Mouse (Mus musculus): ENCODE measurements around the gene Sv2a. TPM values are rescaled to one million over a fixed set of nuclear protein-coding genes. Genes with fewer than 3 reads are reported as not detected.
A peak's percentile ranks its signal among the peaks of the same experiment; 100 is the strongest.

Sv2a gene
- total RNA-seq (2014; fragmentation: Nextera tagmentation), result 0.39 and 1.7 TPM in 2 replicates
- 0.21 and 1.7 TPM in 2 replicates for total RNA-seq (2017)

GRCm38 (mm10) chr3:96180727-96181477 is at the start of gene Sv2a:
Gene Sv2a, plus strand, starts transcription at chr3:96181151.
- peak; percentile 73 for ATAC-seq (replicated peaks; ENCODE audit: poor library complexity, severe bottlenecking)

- no peak for ATAC-seq (replicated peaks; ENCODE audit: poor library complexity, severe bottlenecking)
Measured at GRCm38 (mm10) chr3:96132478-96132877, 48.5 kb upstream of the Sv2a start.

- no peak for ATAC-seq (replicated peaks; ENCODE audit: poor library complexity, severe bottlenecking)
Measured at GRCm38 (mm10) chr3:96133327-96133905, 47.5 kb upstream of the Sv2a start.

GRCm38 (mm10) chr3:96135011-96135410 is 45.9 kb upstream of the Sv2a start:
- ATAC-seq (replicated peaks; ENCODE audit: poor library complexity, severe bottlenecking), result no peak

GRCm38 (mm10) chr3:96147950-96148349 is 33.0 kb upstream of the Sv2a start:
- ATAC-seq (replicated peaks; ENCODE audit: poor library complexity, severe bottlenecking), result peak; percentile 80

GRCm38 (mm10) chr3:96151836-96152235 is 29.1 kb upstream of the Sv2a start:
- ATAC-seq (replicated peaks; ENCODE audit: poor library complexity, severe bottlenecking), result no peak

- no peak for ATAC-seq (replicated peaks; ENCODE audit: poor library complexity, severe bottlenecking)
Measured at GRCm38 (mm10) chr3:96152611-96153010, 28.3 kb upstream of the Sv2a start.

- no peak for ATAC-seq (replicated peaks; ENCODE audit: poor library complexity, severe bottlenecking)
Measured at GRCm38 (mm10) chr3:96155501-96155900, 25.4 kb upstream of the Sv2a start.

- ATAC-seq (replicated peaks; ENCODE audit: poor library complexity, severe bottlenecking), result no peak
Measured at GRCm38 (mm10) chr3:96159820-96160219, 21.1 kb upstream of the Sv2a start.

- peak; percentile 68 for ATAC-seq (replicated peaks; ENCODE audit: poor library complexity, severe bottlenecking)
Measured at GRCm38 (mm10) chr3:96160222-96160802, 20.6 kb upstream of the Sv2a start.

GRCm38 (mm10) chr3:96160803-96161516 is 20.0 kb upstream of the Sv2a start:
- no peak for ATAC-seq (replicated peaks; ENCODE audit: poor library complexity, severe bottlenecking)

GRCm38 (mm10) chr3:96161869-96162840 is 18.8 kb upstream of the Sv2a start, which contains the start of gene Mtmr11:
Gene Mtmr11, plus strand, starts transcription at chr3:96162004.
- peak; percentile 21; the same call in 1 of the 2 replicates for ATAC-seq (replicated peaks; ENCODE audit: poor library complexity, severe bottlenecking)

- ATAC-seq (replicated peaks; ENCODE audit: poor library complexity, severe bottlenecking), result no peak
Measured at GRCm38 (mm10) chr3:96163040-96163439, 17.9 kb upstream of the Sv2a start.

- no peak for ATAC-seq (replicated peaks; ENCODE audit: poor library complexity, severe bottlenecking)
Measured at GRCm38 (mm10) chr3:96168466-96169158, 12.3 kb upstream of the Sv2a start.

- no peak for ATAC-seq (replicated peaks; ENCODE audit: poor library complexity, severe bottlenecking)
Measured at GRCm38 (mm10) chr3:96170276-96170675, 10.7 kb upstream of the Sv2a start.

- no peak for ATAC-seq (replicated peaks; ENCODE audit: poor library complexity, severe bottlenecking)
Measured at GRCm38 (mm10) chr3:96170976-96171545, 9.9 kb upstream of the Sv2a start.

- ATAC-seq (replicated peaks; ENCODE audit: poor library complexity, severe bottlenecking), result no peak
Measured at GRCm38 (mm10) chr3:96171583-96172196, 9.3 kb upstream of the Sv2a start.

All from granulocyte monocyte progenitor cell, adult 5-6 weeks (primary cell).